Mouse (Mus musculus) lung, adult 2 months (tissue): Measurements from ENCODE around the gene Adamts5.

Experiments used
- CTCF ChIP-seq: fragments of 200-500 bp; IDR thresholded peaks from 2 replicates; pipeline ENCODE4 v1.5.1; 2011; ENCODE audit warnings: mild to moderate bottlenecking, low read length, control low read depth; ENCODE audit not compliant: insufficient read depth
- POLR2A ChIP-seq: fragments of 200-500 bp; IDR thresholded peaks from 2 replicates; pipeline ENCODE4 v1.6.1; 2011; ENCODE audit warnings: low read depth, mild to moderate bottlenecking, control low read depth, low read length, borderline replicate concordance; ENCODE audit errors: extremely low read depth

DNA sequence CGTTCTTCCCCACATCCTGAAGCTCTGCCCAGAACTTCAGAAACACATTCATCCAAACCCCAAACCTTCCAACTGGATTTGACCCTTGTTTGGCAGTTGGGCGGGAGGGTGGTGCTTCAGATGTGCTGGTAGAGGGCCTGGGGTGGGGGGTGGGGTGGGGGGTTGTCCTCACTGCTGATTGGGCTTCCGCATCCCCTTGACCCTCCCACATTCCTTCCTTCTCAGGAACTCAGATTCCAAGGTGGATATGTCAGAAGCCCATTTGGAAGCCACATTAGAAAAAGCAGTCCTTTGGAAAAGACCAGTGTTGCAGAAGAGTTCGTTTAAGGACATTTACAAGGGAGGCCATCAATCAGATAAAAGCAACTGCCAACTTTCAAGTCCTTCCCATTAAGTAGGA lies 3.2 kb downstream of the Adamts5 start:
- no peak for TF ChIP-seq POLR2A
- no peak for TF ChIP-seq CTCF
